Mouse (Mus musculus) inflammation-experienced regulatory T-cells, adult 6 months (primary cell): Measurements from ENCODE around the gene Ppp1r17. TPM values are rescaled to one million over a fixed set of nuclear protein-coding genes. Genes with fewer than 3 reads are reported as not detected.

Experiments
- polyA plus RNA-seq, 3 experiments: library from polyadenylated mRNA; unstranded; fragments of 100-300 nt; shearing (Covaris generic); gene quantifications; one replicate each; pipeline ENCODE4 v1.2.1; 2017

Ppp1r17 gene
- polyA plus RNA-seq, 3 experiments from 2014 or later = not detected

Other genes with a start within 250 kb of the Ppp1r17 start
- not detected for gene Itprid1, start 180.6 kb upstream of the Ppp1r17 start, polyA plus RNA-seq